Mouse (Mus musculus): Measurements from ENCODE around the gene Six2. TPM values are rescaled to one million over a fixed set of nuclear protein-coding genes. Genes with fewer than 3 reads are reported as not detected.
A peak's percentile ranks its signal among the peaks of the same experiment; 100 is the strongest.
"Not testable (repeated sequence)": the region's sequence is repeated elsewhere in the genome, so short reads cannot be mapped to it uniquely, and the experiment has no call there.

Six2 gene
- polyA plus RNA-seq, 1 experiment from 2014 or later = 0.08 TPM

GRCm38 (mm10) chr17:85688911-85689806 lies 1.1 kb upstream of the Six2 start:
- no peaks in the 10 kb centered on the region for H3K36me3 ChIP-seq
- H3K4me3 ChIP-seq = peak overlapping the region; percentile 40
- no peak overlapping the region for H3K9ac ChIP-seq (replicated peaks)
- H3K9me3 ChIP-seq = no peaks in the 10 kb centered on the region
- no peak for ATAC-seq (replicated peaks)
- H3K27ac ChIP-seq (replicated peaks) = no peak overlapping the region
- WGBS = under 1% methylated on average over 35 of the region's 35 CpGs
- peaks cover 91% of the 10 kb centered on the region for H3K27me3 ChIP-seq
- peaks cover 24% of the 10 kb centered on the region for H3K4me1 ChIP-seq
- H3K4me2 ChIP-seq (replicated peaks) = peak overlapping the region; percentile 67

DNA sequence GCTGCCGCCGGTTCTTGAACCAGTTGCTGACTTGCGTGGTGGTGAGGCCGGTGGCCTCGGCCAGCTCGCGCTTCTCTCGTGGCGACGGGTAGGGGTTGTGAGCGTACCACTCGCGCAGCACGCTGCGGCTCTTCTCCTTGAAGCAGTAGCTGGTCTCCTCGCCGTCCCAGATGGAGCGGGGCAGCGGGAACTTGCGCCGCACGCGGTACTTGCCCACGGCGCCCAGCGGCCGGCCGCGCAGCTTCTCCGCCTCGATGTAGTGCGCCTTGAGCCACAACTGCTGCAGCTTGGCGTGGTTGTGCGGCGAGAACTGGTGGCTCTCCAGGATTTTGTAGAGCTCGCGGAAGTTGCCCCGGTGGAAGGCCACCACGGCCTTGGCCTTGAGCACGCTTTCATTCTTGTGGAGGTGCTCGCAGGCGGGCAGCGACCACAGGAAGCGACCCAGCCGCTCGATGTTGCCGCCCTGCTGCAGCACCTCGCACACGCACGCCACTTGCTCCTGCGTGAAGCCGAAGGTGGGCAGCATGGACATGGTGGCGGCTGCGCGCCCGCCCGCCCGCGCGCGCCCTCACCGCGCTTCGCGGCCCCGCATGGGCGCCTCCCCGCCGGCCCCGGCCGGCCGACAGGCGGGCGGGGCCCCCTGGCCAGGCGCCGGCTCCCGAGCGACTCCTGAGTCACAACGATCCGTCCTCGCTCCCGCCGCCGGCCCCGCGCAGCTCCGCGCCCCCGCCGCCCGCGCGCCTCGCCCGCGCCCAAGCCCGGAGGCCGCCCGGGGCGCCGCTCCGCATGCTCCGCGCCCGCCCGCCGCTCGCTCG lies 446 bp downstream of the Six2 start:
- no peak overlapping the region for H3K27ac ChIP-seq (replicated peaks)
- H3K9ac ChIP-seq (replicated peaks) = no peak overlapping the region
- under 1% methylated on average over 101 of the region's 109 CpGs for WGBS
- H3K9me3 ChIP-seq = no peaks in the 10 kb centered on the region
- peaks cover 24% of the 10 kb centered on the region for H3K4me1 ChIP-seq
- peaks cover 89% of the 10 kb centered on the region for H3K27me3 ChIP-seq
- no peaks in the 10 kb centered on the region for H3K36me3 ChIP-seq
- H3K4me2 ChIP-seq (replicated peaks) = peak overlapping the region; percentile 67
- H3K4me3 ChIP-seq = peak overlapping the region; percentile 40
- no peak; the same call in none of the 2 replicates for ATAC-seq (replicated peaks)

DNA sequence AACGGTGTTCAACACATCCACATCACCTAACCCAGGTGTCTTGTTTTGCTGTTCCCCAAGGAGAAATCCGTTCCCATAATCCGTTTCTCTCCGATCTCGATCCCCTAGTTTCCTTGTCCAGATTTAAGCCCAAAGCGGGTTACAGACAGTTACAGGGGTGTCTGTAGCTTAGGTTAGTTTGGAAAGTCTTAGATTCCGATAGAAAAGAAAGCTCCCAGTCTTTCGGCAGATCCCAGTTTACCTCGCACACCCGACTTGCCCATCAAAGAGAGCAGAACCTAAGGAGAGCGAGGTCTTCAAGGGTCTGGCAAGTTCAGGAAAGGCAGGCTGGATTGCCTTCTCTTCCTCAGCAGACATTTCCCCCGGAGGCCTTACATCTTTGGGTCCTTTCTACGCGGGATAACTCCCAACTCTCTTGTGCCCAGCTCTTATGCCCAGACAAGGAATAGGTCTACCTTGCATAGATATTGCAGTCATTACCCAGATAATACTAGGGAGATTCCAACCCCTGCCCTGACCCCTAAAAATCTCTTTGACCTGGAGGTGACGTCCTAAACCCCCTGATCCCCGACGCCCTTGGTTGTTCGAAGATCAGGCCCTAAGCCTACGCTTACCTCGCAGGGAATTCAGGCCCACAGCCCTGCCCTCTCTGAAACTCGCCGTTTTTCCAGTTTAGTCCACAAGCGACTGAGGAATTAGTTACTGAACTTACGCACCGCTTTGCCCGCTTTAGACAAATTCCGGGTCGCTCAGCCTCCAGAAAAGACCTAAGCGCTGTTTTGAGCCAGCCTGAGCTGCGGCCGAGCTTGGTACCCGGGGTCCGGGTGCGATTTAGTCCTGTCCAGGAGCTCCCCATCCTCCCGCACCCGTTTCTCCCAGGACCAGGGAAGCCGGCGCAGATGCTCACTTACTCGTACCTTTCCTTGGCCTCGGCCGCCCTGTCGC lies 1.3 kb downstream of the Six2 start:
- Histone ChIP-seq H3K36me3 (no peaks in the 10 kb centered on the region), H3K27ac (replicated peaks) (no peak overlapping the region), H3K9ac (replicated peaks) (no peak overlapping the region), H3K4me1 (peaks cover 24% of the 10 kb centered on the region), H3K27me3 (peaks cover 90% of the 10 kb centered on the region), H3K4me3 (peak overlapping the region; percentile 40), H3K4me2 (replicated peaks) (peak overlapping the region; percentile 67), H3K9me3 (no peaks in the 10 kb centered on the region)
- 3% methylated on average over 42 of the region's 42 CpGs for WGBS
- ATAC-seq (replicated peaks) = no peak

GRCm38 (mm10) chr17:85685689-85686281 lies 2.3 kb downstream of the Six2 start:
- WGBS = 4% methylated on average over 11 of the region's 11 CpGs
- peaks cover 90% of the 10 kb centered on the region for H3K27me3 ChIP-seq

DNA sequence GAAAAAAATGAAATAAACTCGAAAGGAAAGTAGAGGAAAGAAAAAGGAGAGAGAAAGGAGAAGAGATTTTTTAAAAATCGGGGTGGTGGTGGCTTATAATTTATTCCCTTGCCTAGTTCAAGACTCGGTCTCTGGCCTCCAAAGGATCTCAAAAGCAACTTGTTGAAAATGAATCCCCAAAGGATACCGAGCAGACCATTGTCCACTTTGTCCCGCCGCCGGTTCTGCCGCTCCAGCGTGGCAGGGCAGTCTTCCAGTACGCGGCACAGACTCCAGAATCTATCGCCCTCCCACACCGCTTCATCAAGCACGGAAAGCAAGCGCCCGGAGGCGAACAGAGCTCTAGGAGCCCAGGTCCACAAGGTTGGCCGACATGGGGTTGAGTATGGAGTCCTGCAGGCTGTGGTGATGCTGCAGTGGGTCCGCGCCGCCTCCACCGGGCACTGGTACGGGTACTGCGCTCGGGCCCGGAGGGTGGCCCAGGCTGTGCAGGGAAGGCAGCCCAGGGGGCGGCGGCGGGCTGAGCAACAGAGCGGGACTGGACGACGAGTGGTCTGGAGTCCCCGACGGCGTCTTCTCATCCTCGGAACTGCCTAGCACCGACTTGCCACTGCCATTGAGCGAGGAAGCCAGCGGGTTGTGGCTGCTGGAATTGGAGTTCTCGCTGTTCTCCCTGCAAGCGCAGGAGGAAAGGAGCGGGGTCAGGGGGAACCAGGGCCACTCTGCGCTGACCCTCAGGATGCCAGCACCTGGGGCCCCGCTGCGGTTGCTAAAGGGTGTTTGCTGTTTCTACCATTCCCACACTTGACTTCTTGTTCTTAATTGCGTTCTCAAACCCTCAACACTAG lies 3.0 kb downstream of the Six2 start:
- Histone ChIP-seq H3K36me3 (no peaks in the 10 kb centered on the region), H3K4me1 (peaks cover 24% of the 10 kb centered on the region), H3K27me3 (peaks cover 90% of the 10 kb centered on the region), H3K27ac (replicated peaks) (no peak overlapping the region), H3K4me2 (replicated peaks) (no peak overlapping the region), H3K9me3 (no peaks in the 10 kb centered on the region), H3K4me3 (no peak overlapping the region), H3K9ac (replicated peaks) (no peak overlapping the region)
- ATAC-seq (replicated peaks) = no peak
- 1% methylated on average over 46 of the region's 46 CpGs for WGBS

More at GRCm38 (mm10) chr17:85685689-85686281, 2.3 kb downstream of the Six2 start:
- no peaks in the 10 kb centered on the region for H3K36me3 ChIP-seq
- H3K4me3 ChIP-seq = no peak overlapping the region
- no peak for ATAC-seq (replicated peaks)
- no peaks in the 10 kb centered on the region for H3K9me3 ChIP-seq
- H3K27ac ChIP-seq (replicated peaks) = no peak overlapping the region
- H3K9ac ChIP-seq (replicated peaks) = no peak overlapping the region
- peaks cover 24% of the 10 kb centered on the region for H3K4me1 ChIP-seq
- no peak overlapping the region for H3K4me2 ChIP-seq (replicated peaks)

- H3K4me3 ChIP-seq; H3K36me3 ChIP-seq; H3K9me3 ChIP-seq; ATAC-seq (replicated peaks); H3K27ac ChIP-seq (replicated peaks); H3K9ac ChIP-seq (replicated peaks); H3K4me2 ChIP-seq (replicated peaks): not testable (repeated sequence)
- peaks cover 90% of the 10 kb centered on the region for H3K27me3 ChIP-seq
- 3% methylated on average over 6 of the region's 6 CpGs for WGBS
- peaks cover 29% of the 10 kb centered on the region for H3K4me1 ChIP-seq
These were observed 3.6 kb downstream of the Six2 start for GRCm38 (mm10) chr17:85684436-85684835.

GRCm38 (mm10) chr17:85683984-85684307 lies 4.1 kb downstream of the Six2 start:
- Histone ChIP-seq H3K9me3 (no peaks in the 10 kb centered on the region), H3K4me2 (replicated peaks) (no peak overlapping the region), H3K27ac (replicated peaks) (no peak overlapping the region), H3K36me3 (no peaks in the 10 kb centered on the region), H3K4me1 (peaks cover 27% of the 10 kb centered on the region), H3K4me3 (no peak overlapping the region), H3K9ac (replicated peaks) (no peak overlapping the region), H3K27me3 (peaks cover 90% of the 10 kb centered on the region)
- whole genome bisulfite sequencing = 1% methylated on average over 17 of the region's 17 CpGs
- no peak for ATAC-seq (replicated peaks)

DNA sequence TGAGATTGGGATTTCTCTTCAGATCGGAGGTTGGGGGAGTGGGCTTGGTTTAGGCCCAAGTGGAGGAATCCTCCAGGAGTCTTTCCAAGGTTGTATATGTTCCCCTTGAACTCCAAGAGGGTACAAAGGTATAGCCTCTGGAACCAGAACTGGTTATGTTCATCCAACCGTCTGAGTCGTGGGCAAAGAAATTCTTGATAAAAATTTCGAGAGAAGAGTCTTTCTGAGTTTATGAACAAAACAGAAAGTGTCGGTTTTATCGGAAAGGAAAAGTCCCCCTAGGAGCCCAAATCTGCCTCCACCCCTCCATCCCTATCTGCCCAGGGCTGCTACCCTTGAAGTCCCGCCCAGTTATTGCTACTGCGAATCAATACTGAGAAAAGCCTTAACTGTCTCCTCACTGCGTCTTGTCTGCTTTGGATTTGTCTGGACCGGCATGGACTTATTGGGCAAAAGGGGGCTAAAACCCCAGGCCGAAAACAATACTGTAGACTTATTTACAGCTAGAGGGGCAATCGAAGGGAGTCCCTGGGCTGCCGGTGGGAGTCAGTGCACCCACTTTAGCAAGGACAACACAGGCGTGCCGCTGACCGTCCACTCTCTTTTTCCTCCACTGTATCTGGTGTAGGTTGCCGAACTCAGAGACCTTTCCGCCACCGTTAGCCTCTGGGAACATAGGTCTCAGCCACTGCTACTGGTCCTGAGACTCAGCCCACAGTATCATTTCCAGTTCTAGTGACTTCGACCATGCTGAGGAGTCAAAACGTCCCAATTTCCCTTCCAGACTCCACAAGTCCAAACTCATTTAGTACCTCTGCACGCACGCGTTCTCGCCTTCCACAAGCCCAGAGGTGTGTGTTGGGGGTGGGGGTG lies 4.7 kb downstream of the Six2 start:
- ATAC-seq (replicated peaks) = no peak

GRCm38 (mm10) chr17:85682181-85682710 lies 5.8 kb downstream of the Six2 start:
- no peak for ATAC-seq (replicated peaks)
- Histone ChIP-seq H3K9me3 (no peaks in the 10 kb centered on the region), H3K4me1 (peaks cover 11% of the 10 kb centered on the region), H3K27me3 (peaks cover 81% of the 10 kb centered on the region), H3K9ac (replicated peaks) (no peak overlapping the region), H3K4me2 (replicated peaks) (no peak overlapping the region), H3K27ac (replicated peaks) (no peak overlapping the region), H3K36me3 (no peaks in the 10 kb centered on the region), H3K4me3 (no peak overlapping the region)
- 4% methylated on average over 7 of the region's 7 CpGs for WGBS

More for the DNA sequence above, 4.7 kb downstream of the Six2 start:
- Histone ChIP-seq H3K4me2 (replicated peaks) (no peak overlapping the region), H3K9me3 (no peaks in the 10 kb centered on the region), H3K9ac (replicated peaks) (no peak overlapping the region), H3K27me3 (peaks cover 90% of the 10 kb centered on the region), H3K4me3 (no peak overlapping the region), H3K36me3 (no peaks in the 10 kb centered on the region), H3K27ac (replicated peaks) (no peak overlapping the region), H3K4me1 (peaks cover 22% of the 10 kb centered on the region)
- WGBS = 3% methylated on average over 25 of the region's 25 CpGs

DNA sequence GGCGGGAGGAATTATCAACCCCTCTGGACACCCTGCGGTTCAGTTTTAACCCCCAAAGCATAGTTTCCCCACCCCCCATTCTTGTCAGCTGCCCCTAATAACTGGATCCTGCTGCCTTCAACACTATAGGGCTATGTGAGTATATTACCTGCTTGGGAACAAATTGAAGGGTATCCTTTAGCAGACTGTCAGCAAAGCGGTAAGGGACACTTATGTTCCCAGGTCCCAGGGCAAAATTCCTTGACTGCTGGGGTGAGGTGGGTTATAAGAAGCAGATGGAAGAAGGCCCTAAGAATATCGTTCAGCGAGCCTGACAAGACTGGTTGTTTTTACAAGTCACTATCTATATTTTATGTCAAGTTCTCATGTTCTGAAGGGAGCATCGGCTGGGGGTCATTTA lies 6.3 kb downstream of the Six2 start:
- no peak for ATAC-seq (replicated peaks)
- H3K9ac ChIP-seq (replicated peaks) = no peak overlapping the region
- 10% methylated on average over 6 of the region's 6 CpGs for WGBS

More for the DNA sequence above, 6.3 kb downstream of the Six2 start:
- Histone ChIP-seq H3K36me3 (no peaks in the 10 kb centered on the region), H3K4me3 (no peak overlapping the region), H3K27ac (replicated peaks) (no peak overlapping the region), H3K9me3 (no peaks in the 10 kb centered on the region), H3K4me1 (peaks cover 8% of the 10 kb centered on the region; the same call in 1 of the 2 replicates), H3K27me3 (peaks cover 79% of the 10 kb centered on the region), H3K4me2 (replicated peaks) (no peak overlapping the region)
